Mouse (Mus musculus) heart, adult 2 months (tissue): Measurements from ENCODE around the gene Ghsr.

Experiments used
- CTCF ChIP-seq: fragments of 200-600 bp; IDR thresholded peaks from 2 replicates; pipeline ENCODE4 v1.8.1; 2022; ENCODE audit warnings: antibody characterized with exemption, mild to moderate bottlenecking, moderate library complexity
- EP300 ChIP-seq: fragments of 200-500 bp; IDR thresholded peaks from 2 replicates; pipeline ENCODE4 v1.6.1; 2011; ENCODE audit warnings: low read depth, low read length, control low read depth; ENCODE audit not compliant: insufficient read depth
- POLR2A ChIP-seq: fragments of 200-500 bp; IDR thresholded peaks from 2 replicates; pipeline ENCODE4 v1.6.1; 2011; ENCODE audit warnings: mild to moderate bottlenecking, low read depth, low read length, control low read depth; ENCODE audit not compliant: insufficient read depth

- no peak for TF ChIP-seq CTCF
- TF ChIP-seq POLR2A, result no peak
- TF ChIP-seq EP300, result no peak
Observed at GRCm38 (mm10) chr3:27418602-27419001, 47.5 kb downstream of the Ghsr start.
